Mouse (Mus musculus) G1E (cell line): Measurements from ENCODE around the gene Plppr3.

Experiments used
- CTCF ChIP-seq: IDR thresholded peaks from 2 replicates; pipeline ENCODE4 v1.5.1; 2012; ENCODE audit warnings: low read depth, low read length, inconsistent platforms, mixed read lengths
- GATA1 ChIP-seq: IDR thresholded peaks from 2 replicates; pipeline ENCODE4 v1.6.1; 2012; ENCODE audit warnings: borderline replicate concordance, low read length, inconsistent platforms, mixed read lengths
- GATA2 ChIP-seq: IDR thresholded peaks from 2 replicates; pipeline ENCODE4 v1.6.1; 2012; ENCODE audit warnings: low read depth, low read length, inconsistent platforms, borderline replicate concordance

DNA sequence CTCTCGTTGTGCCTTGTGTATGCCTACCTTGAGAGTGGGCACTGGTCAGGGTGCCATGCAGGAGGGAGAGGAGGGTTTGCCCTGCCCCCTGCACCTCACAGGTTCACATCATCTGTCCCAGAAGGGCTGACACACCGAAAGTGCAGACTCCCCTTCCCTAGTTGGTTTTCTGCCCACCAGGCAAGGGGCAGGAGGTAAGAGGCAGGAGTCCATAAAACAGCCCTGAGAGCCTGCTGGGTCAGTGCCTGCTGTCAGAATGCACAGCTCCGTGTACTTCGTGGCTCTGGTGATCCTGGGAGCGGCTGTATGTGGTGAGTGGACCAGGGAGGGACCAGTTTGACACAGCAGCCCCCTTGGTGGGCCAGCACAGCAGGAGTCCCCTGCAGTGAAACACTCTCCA is 16.2 kb upstream of the Plppr3 start, which contains the start of gene Cfd:
- no peak for TF ChIP-seq CTCF
- no peak for TF ChIP-seq GATA1
- no peak for TF ChIP-seq GATA2
